Mouse (Mus musculus) mature B cell (primary cell): ENCODE measurements around the gene Abhd10.

Experiments
- in situ Hi-C: fragments of 300-500 bp; cut with MboI; formaldehyde crosslinking; loops from 2 replicates; pipeline ENCODE4 v1.14.3; 2019

Gene Abhd10

DNA sequence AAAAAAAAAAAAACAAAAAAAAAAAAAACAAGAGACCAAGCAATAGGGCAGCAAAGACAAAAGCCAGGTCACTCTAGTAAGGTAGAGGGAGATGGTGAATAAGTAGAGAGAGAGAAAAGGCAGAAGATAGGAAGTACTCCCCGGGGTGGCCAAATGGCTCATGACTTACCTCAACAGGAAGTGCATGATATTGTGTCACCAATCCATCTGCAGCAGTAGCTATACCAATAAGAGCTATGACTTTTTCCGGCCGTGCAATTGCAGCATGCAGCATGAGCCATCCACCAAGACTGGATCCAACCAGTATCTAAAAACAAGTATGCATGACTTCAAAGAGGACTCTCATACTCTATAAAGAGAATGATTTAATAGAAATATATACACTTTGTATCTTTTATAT lies 6.0 kb downstream of the Abhd10 start:
- in situ Hi-C loops: loop anchor here (25.0 kb wide), 1 partner anchor 276 kb away; the partner anchor contains the start of gene Plcxd2

DNA sequence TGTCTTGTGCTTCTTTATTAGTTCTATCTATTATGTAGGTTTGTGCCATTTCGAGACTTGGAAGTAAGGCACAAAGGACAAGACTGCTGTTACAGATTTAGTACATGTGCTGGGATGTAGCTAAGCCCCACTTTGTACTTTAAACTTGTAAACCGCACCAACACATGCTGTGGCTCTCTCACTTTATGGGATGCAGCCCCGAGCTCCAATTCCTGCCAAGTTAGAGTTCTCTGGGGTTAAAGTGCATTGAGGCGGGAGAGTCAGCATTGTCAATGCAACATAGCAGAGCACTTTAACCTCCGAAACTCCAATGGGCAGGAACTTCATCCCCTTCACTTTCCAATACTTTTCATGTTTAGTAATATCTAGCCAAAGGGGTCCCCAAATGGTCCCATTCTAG lies 13.6 kb downstream of the Abhd10 start:
- in situ Hi-C loops: loop anchor here (25.0 kb wide), 1 partner anchor 283 kb away; the partner anchor contains the start of gene Plcxd2

GRCm38 (mm10) chr16:45724742-45725102 lies 18.0 kb downstream of the Abhd10 start:
- in situ Hi-C loops: loop anchor here (25.0 kb wide), 1 partner anchor 288 kb away; the partner anchor contains the start of gene Plcxd2

GRCm38 (mm10) chr16:45724061-45724741 lies 18.6 kb downstream of the Abhd10 start, which contains the start of gene Tagln3:
Tagln3 (minus strand) TSS chr16:45724608.
- in situ Hi-C loops: no loop called here

- in situ Hi-C loops: no loop called here
These were observed 19.4 kb downstream of the Abhd10 start for GRCm38 (mm10) chr16:45723172-45723901.

DNA sequence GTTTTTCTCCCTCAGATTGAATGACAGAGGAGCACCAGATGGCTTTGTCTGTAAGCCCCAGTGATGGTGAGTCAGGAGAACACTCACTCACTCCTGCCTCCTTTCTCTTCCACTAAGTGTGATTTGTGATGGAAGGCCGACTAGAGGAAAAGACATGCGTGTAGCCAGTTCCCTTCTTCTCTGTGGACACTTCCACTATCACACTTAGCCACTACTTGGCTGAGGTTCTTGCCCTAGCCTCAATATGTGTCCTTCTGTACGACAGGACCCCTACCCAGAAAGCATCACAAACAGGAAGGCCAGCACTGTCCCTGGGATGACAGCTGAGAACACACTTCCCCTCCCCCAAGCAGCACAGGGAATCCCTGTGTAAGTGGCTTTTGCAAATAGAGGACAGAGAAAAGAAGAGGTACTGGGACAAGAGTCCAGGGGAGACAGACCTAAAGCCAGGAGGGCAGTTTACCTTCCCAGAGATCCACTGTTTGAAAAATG lies 20.2 kb downstream of the Abhd10 start:
- in situ Hi-C loops: no loop called here

GRCm38 (mm10) chr16:45720022-45720630 lies 22.6 kb downstream of the Abhd10 start:
- in situ Hi-C loops: no loop called here

- in situ Hi-C loops: no loop called here
These were observed 24.5 kb downstream of the Abhd10 start for GRCm38 (mm10) chr16:45718296-45718695.

GRCm38 (mm10) chr16:45714489-45715150 lies 28.1 kb downstream of the Abhd10 start:
- in situ Hi-C loops: no loop called here

GRCm38 (mm10) chr16:45713878-45714277 lies 28.9 kb downstream of the Abhd10 start:
- in situ Hi-C loops: no loop called here

- in situ Hi-C loops: no loop called here
These were observed 29.5 kb downstream of the Abhd10 start for GRCm38 (mm10) chr16:45713261-45713660.

DNA sequence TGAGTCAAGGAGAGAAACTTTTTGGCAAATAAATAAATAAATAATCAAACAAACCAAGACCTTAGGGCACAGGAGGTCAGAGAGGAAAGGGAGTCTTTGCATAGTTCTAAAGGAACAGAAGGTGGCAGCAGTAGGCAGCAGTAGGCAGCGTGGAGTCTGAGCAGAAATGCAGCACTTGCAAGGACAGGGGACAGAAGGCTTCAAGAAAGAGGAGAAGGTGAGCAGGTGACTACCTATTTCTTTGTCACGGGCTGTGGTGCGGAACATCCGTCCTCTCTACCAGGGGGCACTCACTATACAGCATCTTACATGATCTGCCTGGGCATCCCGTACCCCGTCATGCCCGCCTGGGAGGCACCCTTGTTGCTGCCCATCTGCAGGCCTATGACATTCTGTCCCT lies 31.5 kb downstream of the Abhd10 start:
- in situ Hi-C loops: no loop called here

DNA sequence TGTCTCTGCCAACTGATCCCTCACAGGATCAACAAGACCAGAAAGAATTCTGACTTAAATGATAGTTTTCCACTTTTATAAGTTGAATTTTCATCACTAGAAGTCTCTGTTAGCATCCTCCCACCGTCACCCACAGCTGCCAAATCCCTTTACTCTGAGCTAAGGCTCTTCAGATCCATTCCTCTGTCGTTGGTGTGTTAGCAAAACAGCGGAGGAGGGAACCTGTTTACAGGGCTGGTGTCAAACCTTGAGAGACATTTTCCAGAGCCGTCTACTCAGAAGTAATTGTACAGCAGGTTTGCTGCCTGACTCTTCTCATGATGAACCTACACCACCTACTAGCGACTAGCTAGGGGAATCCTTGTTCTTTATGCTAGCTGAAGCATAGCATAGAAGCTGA lies 43.5 kb downstream of the Abhd10 start:
- in situ Hi-C loops: no loop called here

DNA sequence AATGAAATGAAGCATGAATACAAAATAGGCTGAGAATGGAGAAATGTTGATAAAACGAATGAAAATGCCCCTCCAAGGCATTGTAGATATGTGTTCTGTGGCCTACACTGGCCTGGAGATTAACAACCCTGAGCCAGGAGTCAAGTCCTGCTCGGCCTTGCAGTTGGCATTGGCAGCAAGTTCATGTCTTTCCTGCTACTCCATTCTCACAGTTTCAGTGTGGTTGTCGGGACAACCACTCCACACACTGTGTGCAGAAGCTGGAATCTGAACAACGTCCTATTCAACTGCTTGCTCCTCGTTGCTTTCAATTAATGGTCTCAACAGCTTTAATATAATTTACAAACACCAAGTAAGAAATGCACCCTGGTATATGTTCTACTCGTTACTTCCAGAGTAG lies 44.8 kb downstream of the Abhd10 start:
- in situ Hi-C loops: no loop called here

DNA sequence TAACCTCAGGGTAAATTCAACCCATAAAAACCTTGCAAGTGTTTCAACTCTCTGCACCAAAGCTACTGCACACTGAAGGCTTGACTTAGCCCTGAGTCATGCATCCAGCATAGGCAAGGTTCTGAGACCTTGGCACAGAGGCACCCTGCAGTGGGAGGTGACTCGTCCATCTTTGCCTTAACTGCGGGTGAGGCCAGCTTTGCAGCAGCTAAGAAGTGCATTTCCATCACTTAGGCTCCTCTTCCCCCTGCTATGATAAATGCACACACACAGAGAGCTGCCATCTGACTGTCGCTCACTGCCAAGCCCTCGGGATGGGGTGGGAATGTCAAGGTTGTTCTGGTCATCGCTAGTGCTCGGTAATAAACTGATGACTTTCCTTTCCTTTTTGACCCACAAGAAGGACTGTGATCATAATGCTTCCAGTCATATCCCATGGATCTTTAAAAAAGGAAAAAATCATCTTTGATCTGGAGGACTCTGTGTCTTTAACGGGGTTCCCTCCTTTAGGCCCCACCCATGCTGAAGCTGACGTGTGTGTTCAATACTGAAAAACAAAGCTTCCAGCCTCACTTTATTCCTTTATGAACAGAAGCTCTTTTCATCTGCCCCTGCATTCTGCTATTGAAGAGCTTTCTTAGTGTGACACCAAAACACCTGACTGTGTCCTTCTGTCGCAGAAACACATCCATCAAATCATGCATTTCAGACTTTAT lies 47.2 kb downstream of the Abhd10 start:
- in situ Hi-C loops: no loop called here

- in situ Hi-C loops: no loop called here
These were observed 49.2 kb downstream of the Abhd10 start, which contains the start of gene Tmprss7 for GRCm38 (mm10) chr16:45693558-45693957. Tmprss7 (minus strand) TSS chr16:45693658.

DNA sequence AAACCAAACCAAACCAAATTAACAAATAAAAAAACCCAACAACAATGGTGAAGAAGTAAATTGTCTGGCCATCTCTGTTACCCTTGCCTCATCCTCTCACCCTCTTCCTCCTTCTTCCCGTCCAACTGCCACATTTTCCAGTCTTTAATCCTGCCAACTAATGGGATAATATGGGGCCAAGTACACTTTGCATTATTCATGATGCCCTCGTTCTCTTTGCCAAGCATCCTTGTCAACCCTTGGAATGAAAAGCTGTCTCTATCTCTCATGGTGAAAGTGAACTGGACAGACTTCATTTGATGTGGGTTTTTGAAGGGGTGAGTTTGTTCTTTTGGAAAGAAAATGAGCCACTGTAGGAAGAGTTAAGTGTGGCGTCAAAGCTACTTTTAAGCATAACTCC lies 49.9 kb downstream of the Abhd10 start:
- in situ Hi-C loops: no loop called here

DNA sequence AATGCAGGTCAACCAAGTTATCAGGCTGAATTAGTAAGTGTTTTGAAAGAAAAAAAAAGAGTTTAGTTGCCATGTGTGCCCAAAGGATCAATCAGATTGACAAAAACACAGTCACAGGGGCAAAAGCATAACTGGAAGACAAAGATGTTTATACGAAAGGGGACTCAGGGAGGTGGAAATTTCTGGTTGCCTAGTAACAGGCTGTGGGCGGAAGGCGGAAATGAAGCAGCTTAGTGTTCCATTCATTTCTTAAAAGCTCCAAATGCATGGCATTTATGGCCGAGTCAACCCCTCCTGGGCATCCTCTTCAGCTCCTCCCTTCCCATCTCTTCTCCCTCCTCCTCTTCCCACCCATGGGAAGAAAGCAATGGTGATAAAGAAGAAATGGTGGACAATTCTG lies 52.6 kb downstream of the Abhd10 start:
- in situ Hi-C loops: no loop called here

GRCm38 (mm10) chr16:45686833-45687232 lies 55.9 kb downstream of the Abhd10 start:
- in situ Hi-C loops: no loop called here

- in situ Hi-C loops: no loop called here
These were observed 57.5 kb downstream of the Abhd10 start for GRCm38 (mm10) chr16:45685295-45685694.

- in situ Hi-C loops: no loop called here
These were observed 57.9 kb downstream of the Abhd10 start for GRCm38 (mm10) chr16:45684815-45685214.
